Mouse (Mus musculus) megakaryocyte, adult 5-6 weeks (primary cell): Measurements from ENCODE around the gene Znrf3. TPM values are rescaled to one million over a fixed set of nuclear protein-coding genes. Genes with fewer than 3 reads are reported as not detected.
"Not testable (repeated sequence)": the region's sequence is repeated elsewhere in the genome, so short reads cannot be mapped to it uniquely, and the experiment has no call there.

Experiments used
- ATAC-seq: 2 replicates; pipeline ENCODE4 v1.8.0; 2016; ENCODE audit warnings: mild to moderate bottlenecking, inconsistent platforms; ENCODE audit not compliant: poor library complexity, severe bottlenecking
- total RNA-seq, 2 experiments: library from RNA; stranded (forward) in 1 of 2; stranded (reverse) in 1 of 2; fragments of 153-499, 151-499 nt in 1 of 2; fragments of 221-1000, 200-1000 nt in 1 of 2; gene quantifications; 2 replicates each; pipeline versions ENCODE4 v1.2.3 to v1.2.4; 2015 to 2017

Znrf3 gene
- total RNA-seq (2015) (0.68 and 2.2 TPM in 2 replicates), total RNA-seq (2017) (0.57 and 0.70 TPM in 2 replicates)

DNA sequence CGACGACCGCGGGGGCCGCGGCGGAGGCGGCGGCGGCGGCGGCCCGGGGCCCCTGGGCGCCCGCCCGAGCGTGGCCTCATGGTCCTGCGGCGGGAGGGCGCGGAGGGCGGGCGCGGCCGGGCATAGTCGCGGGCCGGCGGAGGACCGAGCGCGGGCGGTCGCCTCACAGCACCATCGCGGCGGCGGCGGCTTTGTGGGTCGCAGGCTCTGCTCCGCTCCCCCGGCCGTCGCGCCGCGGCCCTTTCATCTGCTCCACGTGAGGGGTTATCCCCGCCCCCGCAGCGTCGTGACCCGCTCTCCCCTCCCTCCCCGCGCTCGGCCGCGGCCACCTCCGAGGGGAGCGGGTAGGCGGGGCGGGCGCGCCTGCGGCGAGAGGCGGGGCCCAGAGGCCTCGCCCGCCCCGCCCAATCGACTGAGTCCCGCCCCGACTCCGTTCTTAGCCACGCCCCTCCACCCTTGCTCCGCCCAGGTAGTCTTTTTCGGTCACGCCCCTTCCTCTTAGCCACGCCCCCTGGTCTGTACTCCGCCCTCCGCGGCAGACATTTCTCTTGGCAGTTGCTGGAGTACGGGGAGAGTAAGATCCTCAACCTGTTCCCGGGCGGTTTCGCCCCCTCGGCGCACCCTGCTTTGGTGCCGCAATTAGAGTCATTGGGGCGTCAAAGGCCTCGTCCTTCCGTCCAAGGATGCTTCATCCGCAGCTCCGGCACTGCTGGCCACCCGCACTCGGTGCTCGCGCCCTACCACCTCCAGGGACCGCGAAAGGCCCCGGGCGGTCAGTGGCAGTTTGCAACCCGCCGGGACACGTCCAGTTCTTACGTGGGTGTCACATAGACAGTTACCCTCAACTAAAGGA, at the start of gene Znrf3:
Gene Znrf3, minus strand, starts transcription at position 249 of the 853 bp plus-strand sequence.
- peak; percentile 90 for ATAC-seq

DNA sequence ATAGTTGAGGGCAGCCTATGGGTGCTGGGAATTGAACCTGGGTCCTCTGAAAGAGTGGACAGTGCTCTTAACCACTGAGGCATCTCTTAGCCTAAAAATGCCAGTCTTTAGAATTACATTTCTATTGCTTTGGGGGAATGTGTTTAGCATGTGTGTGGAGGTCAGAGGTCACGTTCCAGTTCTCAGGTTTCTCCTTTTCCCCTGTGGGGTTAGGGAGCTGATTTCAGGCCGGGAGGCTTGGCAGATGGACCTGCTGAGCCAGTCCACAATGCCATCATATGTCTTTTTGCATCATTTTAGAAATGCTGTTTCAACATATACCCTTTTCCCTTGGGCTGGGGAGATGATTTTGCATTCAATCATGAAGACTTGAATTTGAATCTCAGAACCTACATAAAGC, 49.2 kb upstream of the Znrf3 start:
- ATAC-seq, result no peak

GRCm38 (mm10) chr11:5491912-5492311, 47.3 kb upstream of the Znrf3 start:
- no peak for ATAC-seq

DNA sequence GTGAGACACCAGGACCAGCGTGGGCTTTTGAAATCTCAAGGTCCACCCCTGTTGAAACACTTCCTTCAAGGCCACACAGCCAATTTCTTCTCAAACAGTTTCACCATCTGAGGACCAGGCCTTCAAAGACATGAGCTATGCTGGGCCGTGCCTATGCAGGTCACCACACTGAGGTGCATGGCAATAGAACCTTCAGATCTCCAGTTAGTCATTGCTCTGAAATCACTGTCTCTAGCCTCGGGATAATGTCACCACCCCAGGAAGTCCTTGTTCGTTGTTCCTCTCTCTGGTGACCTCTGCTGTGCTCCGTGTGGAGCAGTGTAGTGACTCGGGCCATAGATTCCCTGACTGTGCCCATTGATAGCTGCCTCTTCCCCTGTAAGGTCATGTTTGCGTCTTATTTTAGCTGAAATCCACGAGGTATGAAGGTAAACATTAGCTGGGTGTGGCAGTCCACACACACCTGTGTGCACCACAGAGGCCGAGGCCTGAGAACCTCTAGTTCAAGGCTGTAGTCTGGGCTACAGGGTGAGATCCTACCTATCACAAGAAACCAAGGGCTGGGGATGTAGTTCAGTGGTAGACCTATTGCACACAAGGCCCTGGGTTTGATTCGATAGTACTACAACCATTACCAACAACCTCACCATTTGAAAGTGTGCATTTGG, 46.5 kb upstream of the Znrf3 start:
- peak; percentile 56 for ATAC-seq

DNA sequence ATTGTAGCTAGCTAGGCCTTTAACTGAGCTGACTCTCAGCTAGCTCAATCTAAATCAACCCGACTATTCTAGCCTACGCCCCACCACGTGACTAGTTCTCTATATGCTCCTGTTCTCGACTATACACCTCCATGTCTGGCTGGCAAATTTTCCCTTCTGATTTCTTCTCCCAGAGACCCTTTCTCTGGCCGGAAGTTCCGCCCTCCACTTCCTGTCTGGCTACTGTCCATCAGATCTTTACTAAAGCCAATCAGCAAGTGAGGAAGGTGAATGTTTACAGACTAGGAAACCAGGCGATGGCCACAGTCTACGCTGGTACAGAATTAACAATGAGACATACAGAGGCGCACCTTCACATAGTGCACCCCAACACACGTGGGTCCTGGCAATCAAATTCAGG, 44.8 kb upstream of the Znrf3 start:
- not testable (repeated sequence) for ATAC-seq

DNA sequence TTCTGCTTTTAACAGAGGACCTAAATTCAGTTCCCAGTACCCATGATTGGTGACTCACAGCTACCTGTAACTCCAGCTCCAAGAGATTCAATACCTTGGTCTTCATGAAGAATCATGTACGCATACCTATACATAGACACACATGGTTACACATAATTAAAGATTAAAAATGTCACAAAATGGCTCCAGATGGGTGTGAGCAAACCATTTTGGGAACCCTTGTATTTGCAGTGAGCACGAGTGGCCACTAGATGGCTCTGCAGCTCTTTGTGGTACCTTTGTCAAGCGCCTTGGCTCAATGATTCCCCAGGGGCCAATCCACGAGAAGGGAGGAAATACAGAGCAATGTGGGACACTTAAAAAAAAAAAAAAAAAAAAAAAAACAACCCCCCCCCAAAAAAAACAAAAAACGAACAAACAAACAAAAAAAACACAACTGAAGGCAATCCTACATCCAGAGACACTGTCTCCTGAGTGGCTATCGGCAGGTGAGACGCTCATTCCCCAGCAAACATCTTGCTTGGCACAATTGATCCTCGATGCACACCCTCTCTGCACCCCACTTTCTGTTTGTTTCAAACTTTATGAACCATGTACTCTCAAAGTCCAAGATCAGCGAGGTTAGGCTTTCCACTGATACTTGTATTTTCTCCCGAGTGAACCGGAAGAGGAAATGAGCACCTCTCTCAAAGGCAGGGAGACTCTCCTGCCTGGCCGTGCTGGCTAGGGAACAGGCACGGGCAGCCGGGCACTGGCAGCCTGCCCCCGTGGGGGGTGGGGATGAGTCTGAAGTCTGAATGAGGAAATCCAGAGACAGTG, 40.8 kb upstream of the Znrf3 start:
- peak; percentile 99 for ATAC-seq

DNA sequence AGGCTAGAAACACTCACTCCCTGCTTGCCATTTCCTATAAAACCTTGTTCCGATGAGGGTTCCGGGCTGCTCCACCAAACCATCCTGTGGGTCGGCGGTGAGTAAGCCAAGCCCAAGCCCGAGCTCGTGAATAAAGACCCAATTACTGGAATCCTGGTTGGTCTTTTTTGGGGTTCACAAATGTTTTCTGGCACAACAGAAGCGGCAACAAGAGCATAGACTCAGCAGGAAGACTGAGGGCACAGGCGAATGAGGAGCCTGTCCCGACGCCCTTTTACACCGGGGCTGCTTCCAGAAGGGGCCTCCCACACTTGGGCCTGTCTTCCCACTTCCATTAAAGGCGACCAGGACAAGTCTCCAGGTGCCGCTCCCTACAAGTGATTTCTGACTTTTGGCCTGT, 37.9 kb upstream of the Znrf3 start:
- ATAC-seq, result no peak

DNA sequence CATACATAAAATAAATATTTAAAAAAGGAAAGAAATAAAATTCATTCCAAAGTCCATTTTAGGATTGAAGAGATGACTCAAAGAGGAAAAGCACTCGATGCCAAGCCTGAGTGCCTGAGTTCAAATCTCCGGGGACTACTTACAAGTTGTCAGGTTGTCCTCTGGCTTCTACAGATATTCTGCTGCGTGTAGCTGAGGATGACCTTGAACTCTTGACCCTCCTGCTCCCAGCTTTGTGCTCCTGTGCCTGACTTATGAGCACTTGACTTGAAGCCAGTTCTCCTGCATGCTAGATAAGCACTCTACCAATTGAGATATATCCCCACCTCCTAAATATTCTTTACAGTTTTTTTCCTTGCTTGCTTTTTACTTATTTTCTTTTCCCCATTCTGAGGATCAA, 34.2 kb upstream of the Znrf3 start:
- ATAC-seq, result no peak

- ATAC-seq, result no peak
Measured at GRCm38 (mm10) chr11:5478193-5478592, 33.5 kb upstream of the Znrf3 start.

DNA sequence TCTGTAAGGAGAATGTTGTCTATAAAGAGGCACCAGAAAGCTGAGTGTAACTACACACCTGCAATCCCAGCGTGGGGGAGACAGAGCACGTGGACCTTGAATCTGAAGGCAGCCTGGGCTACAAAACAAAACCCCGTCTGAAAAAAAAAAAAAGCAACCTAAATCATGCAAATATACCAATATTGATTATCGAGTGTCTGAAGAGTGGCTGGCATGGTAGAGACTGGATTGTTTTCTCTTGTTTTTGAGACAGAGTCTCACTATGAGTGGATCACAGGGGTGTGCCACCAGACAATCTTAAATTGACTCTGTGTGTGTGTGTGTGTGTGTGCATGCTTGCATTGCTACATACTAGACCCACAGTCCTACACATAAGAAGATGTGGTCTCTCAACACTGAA, 32.2 kb upstream of the Znrf3 start:
- ATAC-seq, result no peak

DNA sequence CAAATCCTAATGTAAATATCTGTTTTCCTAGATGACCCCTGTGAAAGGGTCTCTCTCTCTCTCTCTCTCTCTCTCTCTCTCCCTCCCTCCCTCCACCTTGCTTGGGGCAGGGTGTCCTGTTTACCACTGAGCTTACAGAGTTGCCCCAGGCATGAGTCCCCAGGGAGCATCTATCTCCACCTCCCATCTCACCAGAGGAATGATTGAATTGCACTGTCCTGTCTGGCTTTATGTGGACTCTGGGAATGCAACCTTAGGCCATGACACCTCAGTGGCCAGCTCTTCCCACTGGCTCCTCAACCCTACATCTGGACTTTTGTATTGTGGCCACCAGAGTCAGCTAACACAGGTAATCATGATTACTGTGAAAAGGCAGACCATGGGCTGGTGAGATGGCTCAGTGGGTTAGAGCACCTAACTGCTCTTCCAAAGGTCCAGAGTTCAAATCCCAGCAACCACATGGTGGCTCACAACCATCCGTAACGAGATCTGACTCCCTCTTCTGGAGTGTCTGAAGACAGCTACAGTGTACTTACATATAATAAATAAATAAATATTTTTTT, 31.0 kb upstream of the Znrf3 start:
- ATAC-seq, result not testable (repeated sequence)

DNA sequence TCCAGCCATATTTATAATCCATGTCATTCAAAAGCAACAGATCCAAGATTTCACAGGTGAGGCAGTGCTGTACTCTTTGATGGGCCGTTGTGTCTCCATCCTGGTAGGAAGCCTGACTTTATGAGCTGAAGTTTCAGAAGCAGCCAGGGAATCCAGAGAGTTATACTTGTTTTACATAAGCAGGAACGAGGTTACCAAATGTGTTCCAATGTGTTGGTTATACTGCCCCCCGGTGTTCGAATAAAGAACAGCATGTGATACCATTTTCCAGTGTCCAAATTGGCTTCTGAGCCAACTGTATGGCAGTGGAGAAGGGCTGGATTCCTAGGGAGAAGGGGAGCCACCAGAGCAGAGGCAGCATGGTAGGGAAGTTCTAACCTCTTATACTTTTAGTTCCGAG, 29.5 kb upstream of the Znrf3 start:
- ATAC-seq, result peak; percentile 71

DNA sequence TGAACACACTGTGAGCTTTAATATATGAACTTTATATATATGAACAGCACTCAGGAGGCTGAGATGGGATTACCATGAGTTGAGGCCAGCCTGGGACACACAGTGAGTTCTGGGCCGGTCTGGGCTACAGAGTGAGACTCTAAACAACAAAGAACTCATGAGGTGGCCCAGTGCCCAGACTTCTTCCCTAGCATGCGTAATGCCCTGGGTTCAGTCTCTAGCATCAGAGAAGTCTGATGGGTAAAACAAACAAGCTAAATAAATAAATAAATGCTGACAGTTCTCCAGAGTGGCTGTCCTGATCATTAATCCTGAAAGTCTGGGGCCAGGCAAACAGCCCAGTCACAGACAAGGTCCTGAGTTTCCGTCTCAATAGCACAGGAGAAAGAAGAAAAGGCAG, 25.4 kb upstream of the Znrf3 start:
- ATAC-seq, result no peak

- ATAC-seq, result peak; percentile 67
Measured at GRCm38 (mm10) chr11:5469084-5469483, 24.4 kb upstream of the Znrf3 start.

- ATAC-seq, result no peak
Measured at GRCm38 (mm10) chr11:5468471-5468870, 23.8 kb upstream of the Znrf3 start.

GRCm38 (mm10) chr11:5451923-5452322, 7.3 kb upstream of the Znrf3 start:
- ATAC-seq, result no peak

GRCm38 (mm10) chr11:5451341-5451740, 6.7 kb upstream of the Znrf3 start:
- no peak for ATAC-seq

DNA sequence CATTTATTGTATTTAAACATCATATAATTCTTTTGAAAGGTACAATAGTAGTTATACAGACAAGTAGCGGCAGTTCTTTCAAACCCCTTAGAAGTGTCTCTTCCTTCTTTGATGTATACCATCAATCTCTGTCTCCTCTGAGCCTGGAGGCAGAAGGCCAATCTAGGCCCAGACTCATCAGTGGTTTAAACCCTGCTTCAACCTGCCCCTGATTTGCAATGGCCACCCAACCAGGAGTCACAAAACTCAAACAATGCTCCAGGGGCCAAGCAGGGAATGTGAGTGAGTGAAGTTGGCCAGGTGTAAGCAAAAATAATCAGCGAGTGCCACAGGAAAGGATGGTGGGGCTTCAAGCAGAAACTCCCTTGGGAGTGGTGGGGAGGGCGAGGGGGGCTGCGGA, 6.1 kb upstream of the Znrf3 start:
- no peak for ATAC-seq

DNA sequence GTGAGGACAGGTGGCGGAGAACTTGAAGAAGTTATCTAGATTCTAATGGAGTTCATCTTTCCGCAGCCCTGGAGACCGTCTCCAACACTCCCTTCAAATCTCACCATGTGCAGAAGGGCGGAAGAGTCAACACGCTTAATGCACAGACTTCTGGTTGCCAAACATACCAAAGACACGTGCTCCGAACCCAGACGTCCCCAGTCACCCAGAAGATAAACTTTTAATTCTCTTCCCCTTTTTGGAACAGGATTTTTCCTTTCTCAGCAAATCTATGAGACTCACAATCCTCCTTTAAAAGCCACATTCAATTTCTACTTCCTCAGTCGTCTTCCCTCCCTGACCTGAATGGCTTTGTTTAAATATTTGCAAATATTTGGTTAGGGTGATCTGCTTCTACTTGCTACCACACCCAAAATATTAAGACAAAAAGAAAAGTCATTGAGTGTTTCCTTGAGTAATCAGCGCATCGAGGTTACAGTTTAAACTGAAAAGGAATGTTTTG, 856 bp upstream of the Znrf3 start:
- peak; percentile 31 for ATAC-seq

DNA sequence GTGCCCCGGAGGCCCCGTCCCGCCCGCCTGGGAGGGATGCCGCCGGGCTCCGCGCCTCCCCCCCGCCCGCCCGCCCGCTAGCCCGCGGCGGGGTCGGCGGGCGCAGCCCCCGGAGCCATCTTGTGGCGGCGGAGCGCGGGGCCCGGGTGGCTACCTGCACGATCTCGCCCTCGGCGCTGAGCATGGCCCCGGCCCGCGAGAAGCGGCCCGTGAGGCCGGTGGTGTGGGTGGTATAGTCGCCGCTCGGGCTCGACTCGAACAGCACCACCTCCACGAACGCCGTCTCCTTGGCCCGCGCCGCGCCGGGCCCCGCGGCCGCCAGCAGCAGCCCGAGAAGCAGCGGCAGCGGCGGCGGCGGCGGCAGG, 431 bp downstream of the Znrf3 start:
- no peak for ATAC-seq
